Mouse (Mus musculus): ENCODE data around the gene Usp45.

GRCm38 (mm10) chr4:21727615-21728165, 39.3 kb upstream of the Usp45 start, which contains the start of gene Ccnc:
- 0 out of 2 replicates have a peak, but pooled peaks have one; percentile 11 for TF ChIP-seq MAFK (IDR thresholded peaks at IDR 0.05; ENCODE audit: insufficient read depth, low read depth, low read length)
- 0 out of 2 replicates have a peak, but pooled peaks have one; percentile 3 for TF ChIP-seq CHD2 (IDR thresholded peaks at IDR 0.05; ENCODE audit: low read depth, low read length)

All from ES-E14 (cell line).